Mouse (Mus musculus) CH12.LX (cell line): ENCODE results near the gene Cnp.

Source experiments
- CTCF ChIP-seq, 2 experiments: IDR thresholded peaks in 1 of 2; conservative IDR thresholded peaks in 1 of 2; 2 replicates each; pipeline ENCODE4 v1.5.1; 2011 to 2012; ENCODE audit warnings: low read depth in 2 of 2, low read length in 2 of 2, improper control_type of control experiment in 1 of 2, inconsistent platforms in 1 of 2, mild to moderate bottlenecking in 1 of 2, moderate library complexity in 1 of 2
- E2F4 ChIP-seq: IDR thresholded peaks from 2 replicates; pipeline ENCODE4 v1.6.1; 2011; ENCODE audit warnings: low read depth, low read length, improper control_type of control experiment; ENCODE audit not compliant: insufficient replicate concordance
- EP300 ChIP-seq: IDR thresholded peaks from 2 replicates; pipeline ENCODE4 v1.6.1; 2011; ENCODE audit warnings: low read length, improper control_type of control experiment
- IRF4 ChIP-seq: IDR thresholded peaks from 2 replicates; pipeline ENCODE4 v1.6.1; 2014; ENCODE audit warnings: low read depth, mild to moderate bottlenecking, inconsistent platforms, low read length, improper control_type of control experiment
- TCF12 ChIP-seq: IDR thresholded peaks from 2 replicates; pipeline ENCODE4 v1.6.1; 2014; ENCODE audit warnings: low read depth, mild to moderate bottlenecking, inconsistent platforms, low read length, improper control_type of control experiment

- TF ChIP-seq TCF12 (no peak), EP300 (no peak), IRF4 (no peak), E2F4 (no peak), CTCF (conservative IDR thresholded peaks at IDR 0.05 in 1 of 2, IDR thresholded peaks at IDR 0.05 in 1 of 2; ENCODE audit: low read depth in 2 of 2, low read length in 2 of 2) (no peak)
These were observed 10.4 kb downstream of the Cnp start for GRCm38 (mm10) chr11:100585148-100585547.
